Mouse (Mus musculus) MEL (cell line): Measurements from ENCODE around the gene Wdr5b. TPM values are rescaled to one million over a fixed set of nuclear protein-coding genes. Genes with fewer than 3 reads are reported as not detected.
"Not testable (repeated sequence)": the region's sequence is repeated elsewhere in the genome, so short reads cannot be mapped to it uniquely, and the experiment has no call there.

Source experiments
- DNase-seq: peaks from one replicate; pipeline ENCODE4 v3.0.0; 2011; ENCODE audit warnings: low read depth, low spot score
- H3K27ac ChIP-seq: 2 replicates; pipeline ENCODE4 v1.5.1; 2012; ENCODE audit warnings: low read depth, mild to moderate bottlenecking, control low read depth, low read length, moderate library complexity; ENCODE audit not compliant: control insufficient read depth
- H3K27me3 ChIP-seq, 2 experiments: fragments of 150-350 bp in 1 of 2; sonication (generic) in 1 of 2; 2 replicates each; pipeline ENCODE4 v1.6.1; 2012; ENCODE audit warnings: low read length in 2 of 2, mild to moderate bottlenecking in 2 of 2, improper control_type of control experiment in 1 of 2, moderate library complexity in 1 of 2; ENCODE audit not compliant: insufficient read depth in 2 of 2, control insufficient read depth in 1 of 2
- H3K36me3 ChIP-seq, 2 experiments: 2 replicates each; pipeline ENCODE4 v1.6.1; 2012 to 2014; ENCODE audit warnings: low read length in 2 of 2, improper control_type of control experiment in 1 of 2, inconsistent platforms in 1 of 2, mild to moderate bottlenecking in 1 of 2; ENCODE audit not compliant: insufficient read depth in 2 of 2, control insufficient read depth in 1 of 2
- H3K4me1 ChIP-seq, 2 experiments: fragments of 150-350 bp in 1 of 2; sonication (generic) in 1 of 2; 2 replicates each; pipeline ENCODE4 v1.6.1; 2012; ENCODE audit warnings: low read length in 2 of 2, improper control_type of control experiment in 1 of 2, mild to moderate bottlenecking in 1 of 2; ENCODE audit not compliant: insufficient read depth in 2 of 2, control insufficient read depth in 1 of 2
- H3K4me3 ChIP-seq, 2 experiments: fragments of 150-350 bp in 1 of 2; sonication (generic) in 1 of 2; 2 replicates each; pipeline ENCODE4 v1.5.1; 2012; ENCODE audit warnings: low read depth in 2 of 2, low read length in 2 of 2, mild to moderate bottlenecking in 2 of 2, moderate library complexity in 2 of 2, control low read depth in 1 of 2, improper control_type of control experiment in 1 of 2; ENCODE audit not compliant: control insufficient read depth in 1 of 2, insufficient read depth in 1 of 2
- H3K79me2 ChIP-seq: 2 replicates; pipeline ENCODE4 v1.6.1; 2012; ENCODE audit warnings: mild to moderate bottlenecking, low read length, moderate library complexity; ENCODE audit not compliant: control insufficient read depth, poor library complexity, insufficient read depth
- H3K9ac ChIP-seq: 2 replicates; pipeline ENCODE4 v1.6.1; 2012; ENCODE audit warnings: low read depth, mild to moderate bottlenecking, control low read depth, low read length, moderate library complexity; ENCODE audit not compliant: control insufficient read depth, poor library complexity, severe bottlenecking
- H3K9me3 ChIP-seq: fragments of 150-350 bp; sonication (generic); replicated peaks from 2 replicates; pipeline ENCODE4 v1.6.1; 2012; ENCODE audit warnings: mild to moderate bottlenecking, low read length, improper control_type of control experiment, moderate library complexity; ENCODE audit not compliant: insufficient read depth
- ELF1 ChIP-seq: IDR thresholded peaks from 2 replicates; pipeline ENCODE4 v1.6.1; 2014; ENCODE audit warnings: low read depth, mild to moderate bottlenecking, inconsistent platforms, low read length, improper control_type of control experiment, moderate library complexity
- ETS1 ChIP-seq: IDR thresholded peaks from 2 replicates; pipeline ENCODE4 v1.6.1; 2012; ENCODE audit warnings: low read depth, mild to moderate bottlenecking, inconsistent platforms, low read length, improper control_type of control experiment, moderate library complexity
- GABPA ChIP-seq: IDR thresholded peaks from 2 replicates; pipeline ENCODE4 v1.6.1; 2012; ENCODE audit warnings: low read depth, mild to moderate bottlenecking, inconsistent platforms, low read length, improper control_type of control experiment, moderate library complexity
- GATA1 ChIP-seq: IDR thresholded peaks from 2 replicates; pipeline ENCODE4 v1.6.1; 2011; ENCODE audit warnings: low read depth, low read length, improper control_type of control experiment
- MAZ ChIP-seq: IDR thresholded peaks from 2 replicates; pipeline ENCODE4 v1.6.1; 2012; ENCODE audit warnings: low read depth, mild to moderate bottlenecking, inconsistent platforms, low read length, improper control_type of control experiment
- MXI1 ChIP-seq: IDR thresholded peaks from 2 replicates; pipeline ENCODE4 v1.6.1; 2011; ENCODE audit warnings: mild to moderate bottlenecking, low read depth, low read length, improper control_type of control experiment
- MYB ChIP-seq: IDR thresholded peaks from 2 replicates; pipeline ENCODE4 v1.6.1; 2011; ENCODE audit warnings: mild to moderate bottlenecking, low read depth, low read length, improper control_type of control experiment
- NELFE ChIP-seq: IDR thresholded peaks from 2 replicates; pipeline ENCODE4 v1.6.1; 2011; ENCODE audit warnings: low read depth, low read length, improper control_type of control experiment
- NRF1 ChIP-seq: IDR thresholded peaks from 2 replicates; pipeline ENCODE4 v1.6.1; 2014; ENCODE audit warnings: low read depth, mild to moderate bottlenecking, inconsistent platforms, low read length, improper control_type of control experiment, moderate library complexity; ENCODE audit not compliant: poor library complexity, insufficient read depth, severe bottlenecking
- POLR2A ChIP-seq, 2 experiments: IDR thresholded peaks; 2 replicates each; pipeline ENCODE4 v1.6.1; 2011 to 2012; ENCODE audit warnings: low read length in 2 of 2, mild to moderate bottlenecking in 2 of 2, control low read depth in 1 of 2, improper control_type of control experiment in 1 of 2, low read depth in 1 of 2, moderate library complexity in 1 of 2; ENCODE audit not compliant: control insufficient read depth in 1 of 2, insufficient read depth in 1 of 2, poor library complexity in 1 of 2
- POLR2AphosphoS5 ChIP-seq: IDR thresholded peaks from 2 replicates; pipeline ENCODE4 v1.6.1; 2012; ENCODE audit warnings: low read depth, borderline replicate concordance, mild to moderate bottlenecking, inconsistent platforms, low read length, moderate library complexity, mixed read lengths
- RAD21 ChIP-seq: IDR thresholded peaks from 2 replicates; pipeline ENCODE4 v1.6.1; 2011; ENCODE audit warnings: mild to moderate bottlenecking, low read depth, low read length, improper control_type of control experiment
- RCOR1 ChIP-seq: IDR thresholded peaks from 2 replicates; pipeline ENCODE4 v1.6.1; 2012; ENCODE audit warnings: low read depth, mild to moderate bottlenecking, inconsistent platforms, low read length, improper control_type of control experiment
- TAL1 ChIP-seq: IDR thresholded peaks from 2 replicates; pipeline ENCODE4 v1.6.1; 2012; ENCODE audit warnings: mild to moderate bottlenecking, inconsistent platforms, low read length, moderate library complexity, mixed read lengths
- TBP ChIP-seq: IDR thresholded peaks from 2 replicates; pipeline ENCODE4 v1.8.0; 2011; ENCODE audit warnings: low read depth, low read length, improper control_type of control experiment
- ZC3H11A ChIP-seq: IDR thresholded peaks from 2 replicates; pipeline ENCODE4 v1.6.1; 2012; ENCODE audit warnings: low read depth, mild to moderate bottlenecking, inconsistent platforms, low read length, improper control_type of control experiment
- ZKSCAN1 ChIP-seq: IDR thresholded peaks from 2 replicates; pipeline ENCODE4 v1.6.1; 2012; ENCODE audit warnings: low read depth, mild to moderate bottlenecking, inconsistent platforms, low read length, improper control_type of control experiment, moderate library complexity
- ZMIZ1 ChIP-seq: IDR thresholded peaks from 2 replicates; pipeline ENCODE4 v1.6.1; 2012; ENCODE audit warnings: low read depth, mild to moderate bottlenecking, inconsistent platforms, low read length, improper control_type of control experiment, moderate library complexity
- polyA plus RNA-seq, 2 experiments: library from polyadenylated mRNA; stranded (reverse) in 1 of 2; unstranded in 1 of 2; fragments of >175 nt in 1 of 2; fragments of >200 nt in 1 of 2; gene quantifications; 2 replicates each; pipeline versions ENCODE4 v1.2.1 to v1.2.4; 2012; ENCODE audit warnings: low replicate concordance in 2 of 2, low read depth in 1 of 2; ENCODE audit not compliant: insufficient read length in 2 of 2, insufficient read depth in 1 of 2, missing spikeins in 1 of 2
- total RNA-seq: library from RNA; depleted of rRNA; stranded (reverse); fragments of 300-350 nt; gene quantifications from 2 replicates; pipeline ENCODE4 v1.2.3, GENCODE M21; 2012

The Wdr5b gene
- total and polyA plus RNA-seq, 3 experiments, result 1.7 to 3.3 TPM; not detected in 1

- Histone ChIP-seq H3K27me3 (no peaks in the 10 kb centered on the region), H3K9me3 (no peaks in the 10 kb centered on the region), H3K4me3 (no peak overlapping the region), H3K4me1 (no peaks in the 10 kb centered on the region), H3K27ac (no peak overlapping the region), H3K36me3 (peaks cover 0 to 31% of the 10 kb centered on the region in 2 experiments; a peak in 2 of 4 replicates), H3K9ac (no peak overlapping the region), H3K79me2 (no peaks in the 10 kb centered on the region; the same call in none of the 2 replicates)
- no peak for TF ChIP-seq MAZ
- no peak for DNase-seq
Measured at GRCm38 (mm10) chr16:36008396-36008795, 32.6 kb upstream of the Wdr5b start.

- peaks cover 0 to 40% of the 10 kb centered on the region in 2 experiments; a peak in 2 of 4 replicates for H3K36me3 ChIP-seq
- no peak overlapping the region for H3K4me3 ChIP-seq
Measured at GRCm38 (mm10) chr16:36016335-36016734, 24.7 kb upstream of the Wdr5b start.

GRCm38 (mm10) chr16:36028120-36028519, 12.9 kb upstream of the Wdr5b start:
- H3K9ac ChIP-seq, H3K27ac ChIP-seq, DNase-seq, H3K79me2 ChIP-seq, H3K4me3 ChIP-seq, H3K9me3 ChIP-seq, H3K4me1 ChIP-seq, H3K27me3 ChIP-seq: not testable (repeated sequence)
- peaks cover 0 to 53% of the 10 kb centered on the region in 2 experiments; a peak in 2 of 4 replicates for H3K36me3 ChIP-seq

More at GRCm38 (mm10) chr16:36016335-36016734, 24.7 kb upstream of the Wdr5b start:
- Histone ChIP-seq H3K79me2 (no peaks in the 10 kb centered on the region; the same call in 1 of the 2 replicates), H3K27me3 (no peaks in the 10 kb centered on the region), H3K27ac (no peak overlapping the region), H3K9ac (no peak overlapping the region), H3K4me1 (no peaks in the 10 kb centered on the region), H3K9me3 (no peaks in the 10 kb centered on the region)
- no peak for DNase-seq
- no peak for TF ChIP-seq ETS1
- TF ChIP-seq TBP, result no peak
- TF ChIP-seq POLR2A (IDR thresholded peaks at IDR 0.05; ENCODE audit: control insufficient read depth in 1 of 2, insufficient read depth in 1 of 2, low read depth in 1 of 2, low read length in 2 of 2, poor library complexity in 1 of 2), result no peak
- TF ChIP-seq NELFE, result no peak
- TF ChIP-seq RCOR1, result no peak
- TF ChIP-seq MAZ, result no peak
- no peak for TF ChIP-seq GATA1
- no peak for TF ChIP-seq NRF1
- no peak for TF ChIP-seq ZC3H11A
- no peak for TF ChIP-seq ZMIZ1
- no peak for TF ChIP-seq GABPA
- no peak for TF ChIP-seq POLR2AphosphoS5
- TF ChIP-seq ZKSCAN1, result no peak
- no peak for TF ChIP-seq TAL1
- no peak for TF ChIP-seq MYB
- no peak for TF ChIP-seq MXI1
- no peak for TF ChIP-seq RAD21
- TF ChIP-seq ELF1, result no peak
